Mouse (Mus musculus): ENCODE measurements at regions not wholly inside any gene's neighbourhood (a gene's known extent, or its start where the extent isn't known, plus 50 kb on each side); places are given as distances from the start of the nearest gene placed in this dataset.

DNA sequence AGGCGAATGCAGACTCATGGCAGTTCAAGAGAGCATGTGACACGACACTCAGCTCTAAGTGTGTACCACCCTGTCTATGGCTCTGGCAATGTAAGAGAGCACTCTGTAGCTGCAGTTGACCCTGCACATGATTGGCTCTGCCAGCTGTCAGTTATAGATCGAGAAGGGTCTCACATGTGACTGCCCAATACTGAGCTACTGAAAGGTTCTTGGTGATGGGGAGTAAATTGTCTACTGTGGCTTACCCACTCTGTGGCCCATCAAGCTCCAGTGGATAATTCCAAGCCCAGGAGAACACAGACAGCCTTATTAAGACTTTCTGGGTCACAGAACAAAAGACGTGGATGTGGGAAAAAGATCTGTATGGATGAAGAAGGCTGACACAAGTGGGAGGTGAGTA lies 920.3 kb downstream of the A830018L16Rik start:
- no peak for DNase-seq (ENCODE audit: low spot score)

DNA sequence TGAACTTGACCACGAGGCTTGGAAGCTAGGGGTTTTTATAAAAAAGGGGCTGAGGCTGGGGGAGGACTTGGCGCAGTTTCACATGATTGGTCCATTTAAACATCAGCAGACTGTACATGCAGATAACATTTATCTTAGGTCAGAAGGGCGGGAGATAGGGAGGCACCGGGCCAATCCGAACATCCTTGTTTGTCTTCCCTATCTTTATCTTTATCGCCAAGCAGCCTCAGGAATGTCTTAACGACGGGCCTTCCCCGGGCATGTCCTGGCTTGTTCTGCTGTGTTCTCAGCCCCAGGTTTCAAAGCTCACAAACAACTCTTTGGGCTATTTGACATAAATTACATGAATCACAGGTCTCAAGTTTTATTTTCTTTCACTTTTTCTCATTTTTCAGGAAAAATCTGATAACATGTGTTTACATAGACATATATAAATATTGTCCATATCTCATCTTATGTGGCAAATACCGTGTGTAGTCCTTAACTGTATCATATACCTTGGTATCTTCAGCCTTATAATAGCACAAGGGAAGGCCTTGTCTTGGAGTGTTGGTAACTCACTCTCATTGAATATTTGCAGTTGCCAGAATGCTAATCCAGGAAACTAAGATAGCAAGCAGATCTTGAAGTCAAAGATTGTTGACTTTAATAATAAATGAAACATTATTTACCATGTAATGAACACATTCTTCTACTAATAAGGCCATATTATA lies 931.0 kb downstream of the A830018L16Rik start:
- DNase-seq (ENCODE audit: low spot score) = no peak

DNA sequence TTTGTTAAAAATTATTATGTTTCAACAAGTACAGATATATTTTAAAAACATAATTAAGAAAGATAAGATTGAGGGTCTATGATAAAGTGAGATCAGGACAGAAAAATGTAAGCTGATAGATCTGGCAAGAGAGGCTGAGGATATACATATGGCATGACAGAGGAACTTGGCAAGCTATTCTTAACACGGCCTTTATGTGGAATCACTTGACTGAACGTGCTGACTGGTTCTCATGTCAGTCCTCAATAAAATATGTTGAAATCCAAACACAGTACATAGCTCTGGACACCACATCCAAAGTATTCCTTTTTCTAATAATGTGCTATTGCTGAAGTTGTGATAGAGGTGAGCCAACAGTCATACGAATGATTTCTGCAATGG lies 931.5 kb downstream of the A830018L16Rik start:
- DNase-seq (ENCODE audit: low spot score) = no peak

DNA sequence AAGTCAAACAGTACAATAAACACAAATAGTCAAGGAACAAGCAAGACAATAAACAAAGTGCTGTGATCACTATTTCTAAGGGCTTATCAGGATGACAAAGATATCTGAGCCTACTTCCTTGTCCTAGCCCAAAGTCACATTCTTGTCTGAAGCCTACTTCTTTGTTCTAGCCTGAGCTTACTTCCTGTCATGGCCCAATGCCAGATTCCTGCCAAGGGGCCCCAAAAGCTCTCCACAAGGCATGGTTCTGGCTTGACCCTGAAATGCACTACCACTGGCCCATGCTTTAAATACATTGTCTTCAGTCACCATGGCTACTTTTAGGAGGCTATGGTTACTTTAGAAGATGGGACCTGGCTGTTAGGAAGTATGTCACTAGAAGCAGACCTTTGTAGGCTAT lies 940.6 kb downstream of the A830018L16Rik start:
- no peak for DNase-seq (ENCODE audit: low spot score)

DNA sequence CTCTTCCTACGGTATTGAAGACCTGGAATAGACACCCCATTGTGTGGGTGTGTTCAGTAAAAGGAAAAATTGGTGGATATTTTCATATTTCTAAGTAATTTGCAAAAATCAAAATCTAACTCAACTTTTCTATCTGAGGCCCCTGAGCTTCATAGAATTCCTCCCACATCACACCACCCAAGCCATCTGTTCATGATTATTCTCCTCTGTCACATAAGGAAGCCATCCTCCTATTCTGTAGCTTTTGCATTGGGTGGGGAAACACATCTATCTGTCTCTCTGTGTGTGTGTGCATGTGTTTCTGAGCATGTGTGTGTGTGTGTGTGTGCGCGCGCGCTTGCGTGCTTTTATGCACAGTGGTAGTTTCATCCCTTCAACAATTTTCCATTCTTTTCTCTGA lies 954.0 kb downstream of the A830018L16Rik start:
- DNase-seq (ENCODE audit: low spot score) = no peak

DNA sequence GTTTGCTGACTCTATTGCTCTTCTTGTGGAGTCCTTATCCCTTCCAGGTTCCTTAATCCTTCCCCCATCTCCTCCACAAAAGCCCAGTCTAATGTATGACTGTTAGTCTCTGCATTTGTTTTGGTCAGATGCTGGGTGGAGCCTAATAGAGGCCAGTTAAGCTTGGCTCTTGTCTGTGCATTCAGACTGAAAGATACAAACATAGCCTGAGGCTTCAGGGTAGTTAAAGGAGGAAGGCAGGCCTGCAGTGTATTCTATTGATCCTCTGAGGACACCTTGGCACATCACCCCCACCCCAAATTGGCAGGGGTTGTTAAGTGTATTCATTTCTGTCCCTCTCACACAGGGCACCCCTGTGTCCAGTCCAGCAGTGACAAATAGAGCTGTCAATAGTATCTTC lies 959.1 kb downstream of the A830018L16Rik start:
- DNase-seq (ENCODE audit: low spot score) = no peak

DNA sequence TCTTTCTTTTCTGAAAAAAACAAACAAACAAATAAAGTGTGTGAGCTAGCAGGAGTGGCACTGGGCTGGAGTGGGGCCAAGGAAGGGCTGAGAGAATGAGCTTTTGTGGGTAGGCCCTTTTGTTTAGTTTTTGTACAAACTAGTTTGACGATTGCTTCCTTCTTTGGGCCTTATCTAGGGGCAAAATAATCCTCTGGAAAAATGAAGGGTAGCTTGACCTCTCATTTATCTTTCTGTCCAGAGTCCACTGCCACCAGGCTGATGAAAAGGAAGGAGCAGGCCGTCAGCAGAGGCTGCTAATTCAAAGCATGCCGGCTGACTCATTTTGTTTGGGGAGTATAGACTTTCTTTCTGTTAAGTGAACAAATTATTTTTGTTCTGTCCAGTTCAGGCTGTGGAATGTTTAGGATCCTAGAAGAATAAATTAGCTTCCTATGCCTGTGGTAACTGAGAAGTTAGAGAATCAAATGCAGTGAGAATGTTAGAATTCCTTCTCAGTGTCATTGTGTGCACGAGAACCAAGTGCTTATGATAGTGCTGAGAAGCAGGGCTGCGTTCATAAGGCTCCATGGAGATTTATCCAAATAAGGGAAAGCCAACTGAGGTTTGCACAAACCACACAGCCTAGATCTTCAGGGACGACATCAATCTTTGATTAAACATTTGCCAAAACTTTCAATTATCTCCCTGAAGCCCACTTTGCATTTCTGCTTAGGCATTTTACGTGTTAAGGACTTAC lies 984.4 kb downstream of the A830018L16Rik start:
- peak; percentile 82 for DNase-seq (ENCODE audit: low spot score)

DNA sequence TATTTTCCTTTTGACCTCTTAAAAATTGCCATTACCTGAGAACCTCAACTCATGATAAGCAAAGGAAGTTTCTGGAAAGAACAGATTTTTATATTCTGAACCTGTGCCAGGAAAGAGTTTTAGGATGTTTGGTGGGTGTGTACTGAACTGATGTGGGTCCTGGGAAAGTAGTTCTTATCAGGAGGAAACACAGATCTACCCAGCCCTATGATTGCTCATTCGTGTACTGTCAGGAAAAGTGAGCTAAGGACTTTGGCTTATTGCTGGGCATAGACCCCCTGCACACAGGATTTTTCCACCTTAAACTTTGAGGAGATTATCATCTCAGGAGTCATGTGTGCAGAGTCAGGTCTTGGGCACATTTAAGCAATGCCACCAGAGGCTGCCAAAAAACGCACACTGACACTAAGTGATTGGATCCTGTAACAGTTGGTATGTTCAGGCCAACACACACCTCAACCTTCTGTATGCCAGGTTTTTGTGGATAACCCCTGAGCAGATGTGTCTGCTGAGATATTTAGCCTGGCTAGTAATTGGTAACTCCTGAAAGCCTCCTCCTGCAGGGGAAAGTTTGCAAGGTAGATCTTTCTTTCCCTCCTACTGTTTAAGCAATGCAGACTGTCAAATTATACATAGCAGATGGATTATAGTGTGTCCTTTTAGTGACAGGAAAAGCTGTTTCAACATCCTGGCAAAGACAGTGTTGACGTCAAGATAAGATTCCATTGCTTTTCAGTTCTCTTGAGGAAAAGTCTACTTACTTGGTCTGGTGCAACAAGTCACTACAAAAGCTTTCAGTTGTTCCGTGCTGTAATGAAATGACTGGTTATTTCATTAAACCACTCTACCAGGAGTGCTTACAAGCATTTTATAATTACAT lies 991.7 kb downstream of the A830018L16Rik start:
- no peak for DNase-seq (ENCODE audit: low spot score)

DNA sequence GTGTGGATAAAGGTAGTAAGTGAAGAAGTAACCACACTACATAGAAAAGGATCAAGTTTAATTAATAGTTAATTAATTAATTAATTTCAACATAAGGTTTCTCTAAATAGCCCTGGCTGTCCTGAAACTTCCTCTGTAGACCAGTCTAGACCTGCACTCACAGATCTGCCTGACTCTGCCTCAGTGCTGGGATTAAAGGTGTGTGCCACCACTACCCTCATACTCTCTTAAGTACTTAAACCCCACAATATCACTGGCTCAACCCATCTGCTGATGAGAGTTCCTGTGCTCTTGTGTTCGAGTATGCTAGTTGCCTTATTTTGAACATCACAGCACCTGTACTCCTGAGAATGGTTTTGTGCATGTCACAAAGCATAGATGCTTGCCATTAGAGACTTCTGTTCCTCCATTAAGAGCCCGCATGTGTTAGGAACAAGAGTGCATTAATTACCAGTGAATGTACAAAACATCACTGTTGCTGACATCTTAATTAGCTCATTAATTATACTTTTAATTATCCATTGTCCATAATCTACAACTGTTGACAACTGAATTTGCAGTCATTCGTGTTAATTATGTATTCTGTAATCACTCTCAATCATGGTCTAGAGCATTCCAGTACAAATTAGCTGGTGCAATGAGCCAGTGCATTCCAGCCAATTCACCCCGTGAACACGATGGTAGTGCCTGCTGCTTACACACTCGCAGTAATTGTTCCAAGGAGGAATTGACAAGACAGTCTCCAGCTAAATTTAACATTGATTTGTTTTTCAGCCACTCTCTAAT lies 996.0 kb downstream of the A830018L16Rik start:
- DNase-seq (ENCODE audit: low spot score) = no peak

DNA sequence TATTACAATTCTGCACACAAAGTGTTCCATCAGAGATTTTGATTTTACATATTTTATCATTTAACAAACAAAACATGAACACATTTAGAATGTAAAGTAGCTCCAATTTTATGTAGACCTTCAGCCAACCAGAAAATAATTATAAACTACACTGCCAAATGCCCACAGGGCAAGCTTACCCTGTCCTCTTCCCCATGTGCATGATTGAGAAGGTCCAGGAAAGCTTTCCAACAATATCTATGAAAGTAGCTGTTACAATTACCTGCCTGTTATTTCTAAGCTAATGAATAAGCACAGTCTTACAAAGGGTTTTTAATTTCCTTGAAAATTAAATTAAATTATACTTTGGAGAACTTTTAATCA lies 996.6 kb downstream of the A830018L16Rik start:
- DNase-seq (ENCODE audit: low spot score) = no peak

DNA sequence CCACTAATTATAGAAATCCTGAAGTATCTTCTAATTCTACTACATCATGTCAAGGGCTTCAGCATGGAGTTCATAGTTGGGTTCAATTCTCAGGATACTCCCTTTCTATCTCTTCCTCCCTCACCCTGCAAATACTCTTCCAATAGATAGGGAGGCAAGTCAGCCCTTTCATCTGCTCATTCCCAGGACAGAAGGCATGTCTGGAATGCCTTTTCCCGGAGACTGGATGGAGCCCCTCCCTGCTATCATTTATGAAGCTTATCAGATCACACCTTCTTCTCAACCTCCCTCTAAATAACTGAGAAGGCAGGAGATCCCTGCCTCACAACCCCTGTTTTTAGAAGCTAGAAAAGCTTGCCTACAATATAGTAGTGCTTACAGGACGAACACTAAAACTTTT lies 1010.6 kb downstream of the A830018L16Rik start:
- no peak for DNase-seq (ENCODE audit: low spot score)

DNA sequence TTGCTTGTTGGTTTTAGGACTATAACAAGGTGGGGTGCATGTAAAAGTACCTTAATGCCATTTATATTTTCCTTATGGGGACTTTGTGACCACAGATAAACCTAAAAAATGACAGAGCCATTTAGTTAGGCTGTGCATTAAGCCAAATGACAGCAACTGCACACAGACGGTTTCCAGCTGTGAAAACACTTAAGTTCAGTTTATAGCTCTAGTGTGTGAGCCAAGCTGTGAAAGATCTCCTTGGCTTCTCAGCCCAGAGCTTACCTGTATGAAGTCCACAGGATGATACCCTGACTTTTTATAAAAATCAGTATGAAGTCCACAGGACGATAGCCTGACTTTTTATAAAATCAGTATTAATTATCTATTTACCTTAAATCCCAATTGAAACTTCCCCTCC lies 1024.0 kb downstream of the A830018L16Rik start:
- DNase-seq (ENCODE audit: low spot score) = peak; percentile 37

DNA sequence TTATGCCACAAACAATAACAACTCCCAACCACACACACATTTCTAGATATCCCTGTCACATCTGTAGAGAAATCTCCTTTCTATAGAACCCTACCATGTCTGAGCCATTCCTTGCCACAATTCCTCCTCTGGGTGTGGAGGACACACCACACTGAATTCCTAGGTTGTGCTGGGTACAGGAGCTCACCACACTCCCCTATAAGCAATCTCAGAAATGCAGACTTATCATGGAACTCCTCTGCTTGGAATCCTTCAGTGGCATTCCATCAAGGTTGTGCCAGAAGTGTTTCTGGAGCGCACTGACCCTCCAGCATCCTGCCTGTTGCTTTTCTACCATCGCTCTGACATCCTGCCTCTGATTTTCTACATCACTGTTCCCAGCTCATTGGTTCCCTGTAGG lies 1052.3 kb downstream of the A830018L16Rik start:
- DNase-seq (ENCODE audit: low spot score) = no peak

DNA sequence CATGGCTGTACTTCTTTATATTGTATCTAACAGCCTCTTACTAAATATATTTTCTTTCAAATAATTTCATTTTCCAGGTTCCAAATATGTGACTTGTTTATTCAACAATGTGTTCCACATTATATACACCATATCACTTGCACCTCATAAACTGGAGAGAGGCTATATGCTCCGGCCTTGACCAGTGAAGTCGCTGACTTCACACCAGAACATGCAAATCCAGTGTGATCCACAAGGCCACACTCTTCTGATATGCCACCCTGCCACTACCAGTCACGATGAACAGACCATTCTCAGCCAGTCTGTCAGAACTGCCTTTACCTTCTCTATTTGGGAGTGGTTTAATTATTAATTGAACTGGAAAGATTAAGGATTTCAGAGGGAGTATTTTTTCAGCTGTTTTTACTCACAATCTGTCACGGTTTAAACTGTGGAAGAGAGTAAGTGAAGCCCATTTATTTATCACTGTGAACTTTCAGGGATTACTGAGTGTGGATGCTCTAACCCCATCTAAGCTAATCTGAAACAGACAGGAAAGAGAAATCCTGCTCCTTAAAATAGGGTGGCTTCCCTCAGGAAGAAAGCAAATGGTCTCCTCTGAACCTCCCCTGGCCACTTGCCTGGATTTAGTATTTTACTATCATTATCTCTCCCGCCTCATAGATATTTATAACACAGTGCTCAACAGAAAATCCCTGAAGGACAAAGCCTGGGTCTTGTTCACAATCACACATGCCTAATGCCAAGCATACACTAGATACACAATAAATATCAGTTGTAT lies 1065.3 kb downstream of the A830018L16Rik start:
- DNase-seq (ENCODE audit: low spot score) = peak; percentile 21

DNA sequence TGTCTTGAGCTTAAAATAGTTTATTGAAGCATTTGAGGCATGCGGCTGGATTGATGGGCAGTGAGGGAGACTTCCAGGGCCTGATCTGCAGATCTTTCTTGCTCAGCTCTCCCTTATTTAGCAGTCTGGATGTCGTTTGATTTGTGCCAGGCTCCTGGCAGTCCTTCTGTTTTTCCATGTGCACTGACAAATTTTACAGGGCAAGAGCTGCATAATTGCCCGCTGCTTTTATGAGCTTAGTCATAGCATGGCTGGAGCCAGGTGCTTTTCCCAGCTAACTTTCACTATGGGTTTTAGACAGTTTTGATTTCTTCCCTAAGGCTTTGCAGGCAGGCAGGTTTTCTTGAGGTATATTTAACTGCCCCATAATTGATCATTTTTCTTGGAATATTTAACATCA lies 1086.5 kb downstream of the A830018L16Rik start:
- DNase-seq (ENCODE audit: low spot score) = no peak

DNA sequence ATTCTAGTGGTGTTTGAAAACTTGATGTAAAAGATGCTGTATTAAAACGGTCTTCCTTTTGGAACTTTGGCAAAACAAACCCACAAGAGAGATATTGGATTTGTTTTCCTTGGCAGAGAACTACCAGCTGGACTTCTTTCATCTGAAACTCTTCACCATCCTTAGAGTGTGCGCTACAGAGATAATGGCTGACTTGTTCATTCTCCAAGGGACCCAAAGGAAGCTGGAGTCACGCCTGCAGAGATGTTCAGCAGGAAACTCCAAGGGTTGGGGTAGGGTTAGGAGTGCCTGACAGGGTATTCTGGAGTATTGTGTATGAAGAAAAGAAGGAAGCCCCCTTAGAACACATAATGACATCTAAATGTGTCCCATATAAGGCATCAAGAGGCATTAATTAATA lies 1094.1 kb downstream of the A830018L16Rik start:
- DNase-seq (ENCODE audit: low spot score) = no peak

DNA sequence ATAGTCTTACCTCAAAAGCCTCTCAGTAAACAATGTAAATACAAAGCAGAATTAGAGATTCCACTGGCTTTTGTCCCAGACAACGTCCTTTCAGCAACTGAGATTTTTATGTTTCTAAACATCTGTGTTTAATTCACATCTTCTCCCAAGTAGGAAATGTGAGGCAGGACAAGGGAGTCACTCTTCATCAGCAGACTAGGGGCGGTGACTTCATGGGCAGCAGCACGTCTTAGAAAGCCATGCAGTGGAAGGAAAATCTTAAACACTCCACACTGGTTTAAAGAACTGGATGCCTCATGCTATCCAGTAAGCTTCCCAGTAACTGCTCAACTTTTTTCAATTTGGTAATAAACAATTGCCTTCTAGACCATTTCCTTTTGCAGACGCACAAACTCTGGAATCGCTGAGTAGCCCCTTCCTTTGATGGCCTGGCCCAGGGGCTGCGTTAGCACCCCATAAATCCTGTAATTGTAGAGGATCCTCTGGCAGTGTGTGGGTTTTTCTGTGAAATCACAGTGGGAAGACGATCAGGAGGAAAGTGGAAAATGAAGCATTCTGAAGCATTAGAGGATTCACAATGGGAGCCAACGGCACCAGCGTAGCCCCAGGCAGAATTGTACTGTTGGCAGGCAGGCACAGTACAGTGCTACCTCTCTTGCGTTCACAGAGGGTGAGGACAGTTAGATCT lies 1096.4 kb downstream of the A830018L16Rik start:
- DNase-seq (ENCODE audit: low spot score) = peak; percentile 36

DNA sequence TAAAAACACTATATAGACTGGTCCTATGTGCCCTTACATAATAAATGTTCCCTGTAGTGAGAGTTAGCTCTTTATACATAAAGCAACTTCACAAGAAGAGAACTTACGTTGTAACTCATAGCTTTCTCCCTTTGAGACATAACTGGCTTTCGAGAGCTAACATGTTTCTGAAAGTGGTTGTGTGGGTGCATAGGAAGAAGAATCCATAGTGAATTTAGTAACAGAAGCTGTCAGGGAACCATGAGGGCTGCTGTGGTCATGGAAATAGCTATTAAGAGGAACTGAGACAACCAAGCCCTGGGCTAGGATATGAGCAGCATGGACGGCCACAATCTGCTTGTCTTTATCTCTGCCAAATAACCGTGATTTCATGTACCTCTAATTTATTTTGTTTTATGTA lies 1105.7 kb downstream of the A830018L16Rik start:
- DNase-seq (ENCODE audit: low spot score) = no peak

DNA sequence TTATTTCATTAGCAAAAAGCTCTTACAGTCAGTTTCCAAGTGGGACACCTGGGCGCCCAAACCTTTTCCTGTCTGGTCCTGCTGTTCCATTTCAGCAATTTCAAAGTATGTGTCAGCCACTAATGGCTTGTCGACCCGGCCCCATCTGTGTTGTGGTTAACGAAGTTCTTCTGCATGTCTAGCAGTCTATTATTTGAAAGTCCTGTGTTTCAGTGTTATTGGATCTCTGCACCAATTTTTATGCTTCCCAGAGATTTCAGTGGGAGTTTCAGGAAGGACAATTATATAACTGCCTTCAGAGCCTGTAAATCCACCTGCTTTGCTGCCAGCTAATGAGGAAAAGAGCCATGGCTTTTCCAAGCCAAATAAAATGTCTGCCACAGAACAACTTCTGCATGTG lies 1142.0 kb downstream of the A830018L16Rik start:
- DNase-seq (ENCODE audit: low spot score) = no peak

DNA sequence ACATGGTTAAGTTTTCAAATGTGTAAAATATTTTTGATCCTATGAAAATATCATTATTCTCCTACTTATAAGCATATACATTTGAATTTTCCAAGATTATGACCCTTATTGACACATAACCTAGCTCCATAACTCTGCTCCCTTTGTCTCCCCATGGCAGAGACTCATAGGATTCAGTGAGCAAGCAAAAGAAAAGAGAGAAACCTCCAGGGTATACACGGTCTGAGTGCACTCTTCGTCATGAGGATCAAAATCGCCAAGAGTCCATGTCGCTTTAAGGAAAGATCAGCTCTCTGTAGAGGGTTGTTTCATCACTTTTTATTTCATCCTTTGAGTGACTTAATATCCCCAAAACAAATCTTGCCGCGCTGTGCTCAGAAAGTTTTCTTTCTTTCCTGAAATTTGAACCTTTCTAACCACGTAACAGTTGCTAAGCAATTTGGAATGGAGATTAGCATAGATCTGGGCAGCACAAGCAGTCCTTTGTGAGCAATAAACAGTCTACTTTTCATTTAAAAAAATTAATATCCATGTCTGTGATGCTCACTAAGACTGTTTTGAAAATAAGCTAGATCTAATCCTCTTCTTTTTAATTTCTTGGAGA lies 1158.0 kb downstream of the A830018L16Rik start:
- peak; percentile 37 for DNase-seq (ENCODE audit: low spot score)
